Mouse (Mus musculus) thymus, adult 18-20 months (tissue): ENCODE results near the gene Gm7942.
"Not testable (repeated sequence)": the region's sequence is repeated elsewhere in the genome, so short reads cannot be mapped to it uniquely, and the experiment has no call there.

Experiments
- DNase-seq, 2 experiments: peaks; one replicate each; pipeline ENCODE4 v3.0.0; 2022; ENCODE audit warnings: mixed read lengths in 2 of 2

Gene Gm7942

GRCm38 (mm10) chr5:95106638-95107037, at the start of gene Gm7942:
Gene Gm7942, plus strand, starts transcription at chr5:95106938.
- DNase-seq, result not testable (repeated sequence)
